Mouse (Mus musculus) left cerebral cortex, postnatal 14 days (tissue): Measurements from ENCODE around the gene Afdn. TPM values are rescaled to one million over a fixed set of nuclear protein-coding genes. Genes with fewer than 3 reads are reported as not detected.
A peak's percentile ranks its signal among the peaks of the same experiment; 100 is the strongest.

Source experiments
- DNase-seq, 2 experiments: peaks; one replicate each; pipeline ENCODE4 v3.0.0; 2021 to 2022; ENCODE audit warnings: low spot score in 2 of 2, mixed read lengths in 1 of 2
- intact Hi-C: fragments of 180-260 bp; cut with DNase I; formaldehyde crosslinking; loops from one replicate; pipeline ENCODE4 v1.15.1; 2025
- long read RNA-seq, 2 experiments: library from polyadenylated mRNA; stranded (forward); transcript quantifications; one replicate each; pipeline ENCODE4 v2.0.0; 2021
- total RNA-seq, 2 experiments: library from RNA; stranded (reverse); gene quantifications; 2 replicates each; pipeline ENCODE4 v1.2.3; 2021

Afdn gene
- total RNA-seq: 100 to 1,000 TPM; 120 to 122 TPM
- long read RNA-seq, experiment 1, partial matches to known transcripts: 10 of 30 reads
- long read RNA-seq, experiment 1, other reads (novel, unspliced or antisense): 16 of 30 reads
- long read RNA-seq, experiment 2, partial matches to known transcripts: 3 of 17 reads
- long read RNA-seq, experiment 2, other reads (novel, unspliced or antisense): 13 of 17 reads

DNA sequence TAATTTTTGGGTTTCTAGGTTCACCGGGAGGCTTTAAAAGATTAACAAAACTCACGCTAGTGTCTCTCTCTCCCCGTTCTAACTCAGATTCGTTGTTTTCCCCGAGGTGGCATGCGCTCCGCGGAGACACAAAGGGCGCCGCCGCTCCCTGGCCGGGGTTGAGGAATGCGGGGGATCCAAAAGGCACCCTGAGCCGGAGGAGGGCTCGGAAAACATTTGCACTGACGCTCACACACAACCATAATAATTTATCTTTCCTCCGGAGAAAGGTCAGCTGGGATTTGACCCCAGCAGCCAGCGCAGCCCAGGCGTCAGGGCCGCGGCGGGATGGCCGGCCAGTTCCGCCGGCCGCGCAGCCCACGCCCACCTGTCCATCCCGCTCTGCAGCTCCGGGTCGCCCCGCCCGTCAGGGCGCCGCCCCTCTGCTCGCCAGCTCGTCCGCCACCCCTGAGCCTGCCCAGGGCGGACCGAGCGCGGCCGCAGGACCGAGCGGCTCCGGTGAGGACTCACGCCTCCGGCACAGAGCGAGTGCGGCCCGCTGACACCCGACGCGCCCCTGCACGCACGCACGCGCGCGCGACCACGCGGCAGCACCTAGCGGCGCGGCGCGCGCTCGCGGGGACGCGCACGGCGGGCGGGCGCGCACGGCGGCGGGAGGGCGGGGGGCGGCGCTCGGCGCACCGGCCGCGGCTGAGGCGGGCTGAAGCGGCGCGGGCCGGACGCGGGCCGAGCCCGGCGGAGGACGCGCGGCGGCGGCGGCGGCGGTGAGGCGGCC, at the start of gene Afdn:
TSS of gene Afdn (plus strand) at position 687 of the 775 bp plus-strand sequence.
- DNase-seq: peak; percentile 80 to 83
- intact Hi-C loops: loop anchor here (5.0 kb wide), 3 partner anchors 67 to 288 kb away; no protein-coding TSS in a partner anchor

- no peak for DNase-seq
- intact Hi-C loops: no loop called here
Measured at GRCm38 (mm10) chr17:13711173-13711572, 49.2 kb upstream of the Afdn start.

GRCm38 (mm10) chr17:13712116-13712515, 48.2 kb upstream of the Afdn start:
- intact Hi-C loops: no loop called here
- no peak for DNase-seq

- DNase-seq: no peak
- intact Hi-C loops: no loop called here
Measured at GRCm38 (mm10) chr17:13712518-13712917, 47.8 kb upstream of the Afdn start.

- intact Hi-C loops: no loop called here
- DNase-seq: no peak
Measured at GRCm38 (mm10) chr17:13714128-13714527, 46.2 kb upstream of the Afdn start.

DNA sequence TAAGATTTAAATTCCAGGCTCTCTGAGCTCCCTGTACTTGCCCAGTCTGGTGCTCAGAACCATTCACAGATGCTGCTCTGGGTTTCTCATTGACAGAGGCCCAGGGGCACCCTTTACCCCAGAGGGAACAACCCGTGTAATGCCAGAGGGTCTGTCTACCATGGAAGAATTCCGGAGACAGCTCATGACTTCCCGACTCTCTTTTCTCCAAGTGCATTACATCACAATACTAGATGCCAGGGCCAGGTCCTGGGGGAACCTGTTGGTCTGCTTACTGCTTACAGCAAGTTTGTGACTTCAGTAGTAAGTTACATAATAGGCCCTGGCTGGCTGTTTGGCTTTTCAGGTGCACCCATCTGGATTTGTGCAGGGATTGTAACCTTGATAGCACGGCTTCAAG, 45.7 kb upstream of the Afdn start:
- no peak for DNase-seq
- intact Hi-C loops: no loop called here

DNA sequence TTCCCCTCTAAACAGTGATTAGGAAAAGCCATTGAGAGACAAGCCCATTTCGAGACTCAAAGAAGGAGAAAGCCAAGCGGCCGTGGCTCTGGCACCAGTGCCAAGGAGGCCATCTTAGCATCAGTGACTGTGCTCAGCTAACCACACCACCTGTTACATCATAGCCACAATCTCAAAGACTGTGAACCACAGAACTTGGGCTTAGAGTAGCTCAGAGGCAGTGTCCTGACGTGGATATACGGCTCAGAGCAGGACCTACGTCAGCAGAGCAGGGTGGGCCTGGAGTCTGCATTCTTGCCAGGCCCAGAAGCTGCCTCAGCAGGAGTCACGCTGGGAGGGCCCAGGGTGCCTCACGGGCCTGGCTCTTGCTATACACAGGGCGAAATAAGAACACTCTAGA, 44.8 kb upstream of the Afdn start:
- intact Hi-C loops: no loop called here
- no peak for DNase-seq

DNA sequence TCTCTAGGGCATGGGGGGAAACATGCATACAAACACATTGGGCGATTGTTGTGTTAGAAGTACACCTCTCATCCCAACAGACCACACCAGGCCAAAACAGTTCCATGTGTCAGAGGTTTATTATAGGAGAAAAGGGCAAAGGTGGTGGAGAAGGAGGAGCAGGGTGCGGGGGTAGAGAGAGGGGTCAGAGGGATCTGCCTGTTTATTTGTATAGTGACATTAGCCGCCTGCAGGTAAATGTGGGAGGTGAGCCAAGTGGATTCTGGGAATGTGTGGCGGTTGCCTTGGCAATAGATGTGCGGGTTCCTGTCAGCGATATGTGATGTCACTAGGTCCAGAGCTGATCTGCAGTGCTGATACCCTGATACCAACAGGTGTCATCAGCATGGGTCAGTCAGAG, 44.0 kb upstream of the Afdn start:
- intact Hi-C loops: no loop called here

GRCm38 (mm10) chr17:13717428-13717827, 42.9 kb upstream of the Afdn start:
- intact Hi-C loops: no loop called here
- DNase-seq: peak in 1 of 2 experiments; percentile 30

More for the DNA sequence above, 44.0 kb upstream of the Afdn start:
- DNase-seq: no peak

GRCm38 (mm10) chr17:13720187-13720586, 40.2 kb upstream of the Afdn start:
- intact Hi-C loops: no loop called here
- DNase-seq: no peak

DNA sequence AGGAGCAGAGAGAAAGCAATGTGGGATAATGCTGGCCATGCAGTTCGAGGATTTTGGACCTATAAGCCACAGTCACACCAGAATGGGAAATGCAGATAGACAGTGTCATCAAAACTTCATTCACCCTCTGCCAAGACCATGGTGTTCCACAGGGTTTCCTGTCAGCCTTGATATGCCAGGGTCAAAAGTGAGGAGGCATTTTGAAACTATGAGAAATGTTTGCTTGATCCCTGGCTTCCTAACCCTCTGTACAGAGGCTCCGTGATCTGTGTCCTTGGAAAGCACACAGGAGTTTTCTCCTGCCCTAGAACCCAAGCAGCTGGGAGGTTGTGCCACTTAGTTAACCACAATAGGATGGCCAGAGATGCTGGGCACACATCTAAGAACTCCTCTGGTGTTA, 39.0 kb upstream of the Afdn start:
- intact Hi-C loops: no loop called here

DNA sequence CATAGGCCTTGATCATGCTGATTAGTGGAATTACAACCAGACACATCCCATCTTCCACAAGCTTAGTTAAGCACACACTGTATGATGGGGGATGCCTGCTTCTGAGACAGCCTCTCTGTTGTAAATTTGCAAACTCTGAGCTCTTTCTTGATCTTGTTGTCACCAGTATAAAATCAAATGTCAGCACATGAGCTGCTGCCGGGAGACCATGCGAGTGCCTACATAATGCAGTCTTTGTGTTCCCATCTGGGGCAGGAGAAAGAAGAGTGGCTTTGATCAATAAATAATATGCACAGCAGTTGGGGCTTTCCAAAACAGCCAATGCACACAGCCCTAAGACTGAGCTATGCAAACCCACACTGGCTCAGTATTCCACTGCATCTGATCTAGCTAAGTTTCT, 37.9 kb upstream of the Afdn start:
- intact Hi-C loops: no loop called here
- DNase-seq: no peak

More for the DNA sequence above, 39.0 kb upstream of the Afdn start:
- no peak for DNase-seq

- intact Hi-C loops: no loop called here
- DNase-seq: no peak
Measured at GRCm38 (mm10) chr17:13725004-13725550, 35.3 kb upstream of the Afdn start.

GRCm38 (mm10) chr17:13726832-13727355, 33.4 kb upstream of the Afdn start:
- intact Hi-C loops: no loop called here

DNA sequence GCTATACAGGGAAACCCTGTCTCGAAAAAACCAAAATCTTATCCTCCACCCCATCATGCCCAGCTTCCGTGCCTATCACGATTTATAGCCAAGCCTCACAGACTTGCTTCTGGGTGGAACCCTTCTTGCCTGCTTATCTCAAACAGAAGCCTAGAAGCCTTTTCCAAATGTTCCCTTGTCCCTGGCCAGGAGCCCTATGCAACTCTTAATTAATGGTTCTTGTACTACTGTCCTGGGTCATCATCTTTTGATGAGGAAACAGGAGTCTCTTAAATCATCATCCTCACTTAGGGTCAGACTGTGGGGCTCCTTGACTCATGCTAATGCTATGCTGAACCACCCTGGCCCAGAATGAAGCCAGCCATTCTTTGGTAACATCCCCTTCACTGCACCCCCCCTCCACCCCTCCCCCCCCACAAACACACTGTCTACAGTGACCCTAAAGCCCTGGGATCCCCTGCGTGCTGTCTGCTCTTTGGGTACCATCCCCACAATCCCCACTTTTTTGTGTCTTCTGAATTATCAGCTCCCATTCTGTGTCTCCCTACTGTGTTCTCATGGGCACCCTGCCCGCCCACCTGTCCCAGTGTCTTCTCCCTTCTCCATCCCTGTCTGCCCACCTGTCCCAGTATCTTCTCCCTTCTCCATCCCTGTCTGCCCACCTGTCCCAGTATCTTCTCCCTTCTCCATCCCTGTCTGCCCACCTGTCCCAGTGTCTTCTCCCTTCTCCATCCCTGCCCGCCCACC, 29.2 kb upstream of the Afdn start:
- intact Hi-C loops: no loop called here
- no peak for DNase-seq

More at GRCm38 (mm10) chr17:13726832-13727355, 33.4 kb upstream of the Afdn start:
- DNase-seq: no peak

GRCm38 (mm10) chr17:13731727-13732112, 28.6 kb upstream of the Afdn start:
- intact Hi-C loops: no loop called here
- DNase-seq: no peak

GRCm38 (mm10) chr17:13732685-13733084, 27.7 kb upstream of the Afdn start:
- no peak for DNase-seq
- intact Hi-C loops: no loop called here

- intact Hi-C loops: no loop called here
- no peak for DNase-seq
Measured at GRCm38 (mm10) chr17:13733971-13734370, 26.4 kb upstream of the Afdn start.

DNA sequence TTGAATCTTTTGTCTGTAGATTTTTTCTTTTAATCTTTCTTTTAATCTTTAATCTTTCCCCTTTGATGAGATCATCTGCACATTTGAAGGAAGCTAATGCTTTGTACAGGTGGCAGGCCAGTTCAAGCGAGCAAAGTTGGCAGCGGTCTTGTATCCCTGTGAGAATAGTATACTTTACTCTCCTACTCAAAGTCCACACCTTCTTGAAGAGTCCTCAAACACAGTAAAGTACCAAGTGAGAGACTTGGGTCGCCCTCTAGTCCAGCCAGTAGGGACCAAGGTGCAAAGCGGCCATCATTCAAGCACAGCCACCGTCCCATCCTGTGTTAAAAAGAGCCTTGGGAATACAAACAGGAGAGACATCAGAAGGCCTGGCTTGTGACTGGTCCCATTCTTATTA, 25.3 kb upstream of the Afdn start:
- no peak for DNase-seq
- intact Hi-C loops: no loop called here

DNA sequence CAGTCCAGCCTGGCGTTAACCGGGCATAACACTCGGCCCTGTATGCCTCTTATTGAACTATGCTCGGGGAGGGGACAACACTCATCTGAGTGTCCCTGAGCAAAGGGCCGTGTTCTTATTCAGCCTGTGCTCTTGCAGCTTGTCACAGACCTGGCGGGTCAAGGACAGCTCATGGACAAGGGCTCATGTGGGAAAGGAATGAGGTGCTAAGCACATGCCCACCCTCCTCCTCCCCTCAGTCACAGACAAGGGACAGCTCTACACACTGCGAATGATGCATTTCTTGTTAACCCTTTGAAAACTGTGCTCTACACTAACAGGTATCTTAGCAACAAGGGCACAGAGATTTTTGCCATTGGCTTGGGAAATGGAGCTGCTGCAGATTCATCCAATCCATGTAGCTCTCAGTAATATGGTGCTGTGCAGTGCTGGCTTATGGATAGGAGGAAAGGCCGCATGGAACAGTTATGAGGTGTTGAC, 24.5 kb upstream of the Afdn start:
- DNase-seq: no peak
- intact Hi-C loops: no loop called here
